Mouse (Mus musculus): ENCODE results near the gene P4ha2.
A peak's percentile ranks its signal among the peaks of the same experiment; 100 is the strongest.

Gene P4ha2

DNA sequence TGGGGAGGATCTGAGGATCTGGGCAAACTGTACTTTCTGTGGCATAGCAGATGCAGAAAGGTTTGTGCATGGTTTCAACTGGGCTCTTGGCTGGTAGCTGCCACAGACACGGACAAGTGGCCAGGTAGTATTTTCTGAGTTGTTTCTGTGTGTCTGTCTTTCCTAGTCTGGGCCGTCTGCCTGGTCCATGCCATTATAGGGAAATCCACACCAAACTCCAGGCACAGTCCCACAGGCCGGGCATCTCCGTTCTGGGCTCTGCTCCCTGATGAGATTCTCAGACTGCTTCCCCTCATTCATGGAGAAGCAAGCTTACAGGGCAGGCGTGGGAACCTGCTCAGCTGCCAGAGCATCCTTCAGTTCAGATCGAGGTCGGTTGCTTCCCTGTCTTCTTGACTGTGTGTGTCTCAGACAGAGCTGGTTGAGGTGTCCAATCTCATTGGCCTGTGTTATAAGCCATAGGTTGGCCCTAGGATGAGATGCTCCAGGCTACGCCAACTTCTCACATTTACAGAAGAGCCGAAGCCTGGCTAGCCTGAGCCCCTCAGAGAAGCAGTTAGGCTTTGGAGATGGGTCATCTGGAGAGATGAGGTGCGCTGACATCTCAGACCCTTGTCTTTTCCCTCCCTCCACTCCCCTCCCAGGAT, at the start of gene P4ha2:
Gene P4ha2, plus strand, starts transcription at position 51 of the 647 bp plus-strand sequence.
- peak in 1 of 2 experiments; percentile 26 for DNase-seq (ENCODE audit: low spot score in 2 of 2)

DNA sequence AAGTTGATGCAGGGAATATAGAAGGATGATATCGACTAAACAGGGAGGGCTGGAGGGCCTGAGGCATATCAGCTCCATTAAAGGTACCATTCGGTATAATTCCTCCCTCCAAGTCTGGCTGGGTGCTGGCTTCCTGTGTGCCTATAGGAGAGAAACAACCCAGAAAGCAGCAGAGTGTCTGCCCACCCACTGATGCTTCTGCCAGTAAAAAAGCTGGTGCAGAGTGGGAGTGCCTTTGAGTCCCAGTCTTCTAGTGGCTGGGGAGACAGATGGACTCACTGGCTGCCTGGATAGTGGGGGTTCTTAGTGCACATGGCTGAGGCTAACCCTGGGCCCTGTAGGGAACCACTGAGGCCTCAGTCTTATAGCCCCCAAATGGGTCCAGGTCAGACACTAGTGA, 49.7 kb upstream of the P4ha2 start:
- DNase-seq (ENCODE audit: low spot score in 2 of 2): peak in 1 of 2 experiments; percentile 45

DNA sequence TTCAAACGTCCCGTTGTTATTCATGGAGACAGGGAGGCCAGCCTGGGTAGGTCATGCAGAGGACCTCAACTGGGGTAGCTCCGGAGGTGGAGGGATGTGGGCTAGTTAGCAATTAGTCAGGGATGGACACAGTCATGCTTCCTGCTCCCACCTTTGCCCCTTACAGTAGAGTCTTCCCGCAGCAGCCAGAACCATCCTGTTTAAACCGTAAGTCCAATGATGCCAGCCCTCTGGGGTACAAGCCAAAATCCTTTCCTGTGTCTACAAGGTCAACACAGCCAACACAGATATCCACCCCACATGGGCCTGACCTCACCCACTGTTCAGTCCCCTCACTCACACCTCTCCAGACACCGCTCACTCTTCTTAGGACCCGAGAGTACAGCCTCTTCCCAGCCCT, 48.7 kb upstream of the P4ha2 start:
- DNase-seq (ENCODE audit: low spot score in 2 of 2): no peak

DNA sequence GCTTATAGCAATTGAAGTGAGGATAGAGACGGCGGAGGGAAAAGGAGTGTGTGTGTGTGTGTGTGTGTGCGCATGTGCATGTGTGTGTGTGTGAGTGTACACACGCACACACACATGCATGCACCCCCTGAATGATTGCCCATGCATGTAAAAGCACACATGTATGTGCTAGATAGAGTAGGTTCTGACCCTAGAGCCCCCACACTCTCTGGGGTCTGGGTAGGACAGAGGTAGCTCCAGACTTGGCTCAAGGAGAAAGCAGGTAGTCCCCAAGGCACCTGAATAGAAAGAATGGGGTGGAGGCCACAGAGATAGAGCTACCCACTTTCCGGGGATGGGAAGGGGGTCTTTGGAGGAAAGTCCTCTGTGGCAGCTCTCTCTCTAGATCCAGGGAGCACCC, 47.8 kb upstream of the P4ha2 start:
- no peak for DNase-seq (ENCODE audit: low spot score in 2 of 2)

DNA sequence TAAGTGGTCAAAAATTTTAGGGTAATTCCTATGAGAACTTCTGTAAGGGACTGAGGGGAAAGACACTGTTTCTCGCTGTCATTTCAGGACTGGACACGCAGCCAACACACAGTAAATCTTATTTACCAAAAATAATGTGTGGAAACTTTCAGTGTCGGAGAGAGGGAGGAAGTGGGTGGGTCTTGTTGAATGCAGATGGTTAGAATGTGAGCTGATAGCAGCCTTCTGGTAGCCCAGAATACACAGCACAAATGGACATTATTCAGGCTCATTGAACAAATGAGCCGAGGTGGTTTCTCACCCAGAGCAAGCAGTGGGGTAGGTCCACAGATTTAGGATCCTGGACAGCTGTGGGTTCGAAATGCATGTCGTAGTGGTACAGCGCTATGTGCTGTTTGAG, 46.8 kb upstream of the P4ha2 start:
- no peak for DNase-seq (ENCODE audit: low spot score in 2 of 2)

DNA sequence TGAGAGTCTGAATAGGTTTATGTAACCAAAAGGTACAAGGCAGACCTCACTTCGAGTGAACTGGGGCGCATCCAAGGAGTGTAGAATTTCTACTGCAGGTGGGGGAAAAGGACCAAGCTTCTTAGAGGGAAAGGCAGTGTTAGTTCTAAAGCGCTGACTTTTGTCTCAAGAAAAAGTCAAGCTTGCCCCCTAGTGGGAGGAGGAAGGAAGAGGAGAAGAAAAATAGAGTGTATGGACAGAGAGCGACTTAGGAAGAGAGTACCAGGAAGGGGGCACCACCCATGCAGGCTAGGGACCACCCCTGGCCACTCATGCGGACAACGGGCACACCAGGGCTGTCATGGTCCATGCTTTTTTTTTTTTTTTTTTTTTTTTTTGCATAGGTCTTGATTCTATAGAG, 45.6 kb upstream of the P4ha2 start:
- DNase-seq (ENCODE audit: low spot score in 2 of 2): peak in 1 of 2 experiments; percentile 70

DNA sequence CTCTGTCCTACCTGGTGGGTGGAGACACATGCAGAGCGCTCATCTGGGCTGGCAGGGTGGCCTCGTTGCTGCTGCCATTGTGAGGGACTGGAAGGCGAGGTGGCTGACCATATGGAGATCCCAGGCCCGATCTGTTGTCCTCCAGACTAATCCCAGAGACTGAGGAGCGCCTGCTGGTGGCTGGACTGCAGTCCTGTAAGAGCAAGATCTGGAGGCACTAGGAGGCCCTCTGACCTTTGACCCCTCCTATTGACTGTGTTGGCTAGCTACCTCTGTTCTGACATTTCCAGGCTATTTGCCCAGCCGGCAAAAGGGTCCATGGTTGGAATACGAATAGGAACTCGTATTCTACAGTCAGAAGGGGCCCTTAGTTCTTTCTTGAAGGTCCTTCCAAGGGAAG, 43.8 kb upstream of the P4ha2 start:
- no peak for DNase-seq (ENCODE audit: low spot score in 2 of 2)

DNA sequence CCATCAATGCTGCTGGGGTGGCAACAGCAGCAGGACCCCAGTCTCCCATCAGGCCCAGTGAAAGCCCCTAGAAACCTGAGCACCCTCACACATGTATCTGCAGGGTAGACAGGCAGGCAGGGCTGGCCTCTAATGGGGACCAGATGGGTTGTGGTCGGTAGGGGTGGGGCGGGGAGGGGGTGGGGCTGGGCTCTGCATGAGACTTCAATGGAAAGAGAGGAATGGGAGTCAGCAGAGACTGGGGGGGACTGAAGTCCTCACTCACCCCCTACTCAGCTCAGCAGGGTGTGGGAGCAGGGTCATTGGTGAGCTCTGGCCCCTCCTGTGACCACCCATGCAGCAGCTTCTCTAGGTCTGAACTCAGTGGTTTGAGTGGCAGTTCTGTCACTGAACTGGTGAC, 42.5 kb upstream of the P4ha2 start:
- no peak for DNase-seq (ENCODE audit: low spot score in 2 of 2)

DNA sequence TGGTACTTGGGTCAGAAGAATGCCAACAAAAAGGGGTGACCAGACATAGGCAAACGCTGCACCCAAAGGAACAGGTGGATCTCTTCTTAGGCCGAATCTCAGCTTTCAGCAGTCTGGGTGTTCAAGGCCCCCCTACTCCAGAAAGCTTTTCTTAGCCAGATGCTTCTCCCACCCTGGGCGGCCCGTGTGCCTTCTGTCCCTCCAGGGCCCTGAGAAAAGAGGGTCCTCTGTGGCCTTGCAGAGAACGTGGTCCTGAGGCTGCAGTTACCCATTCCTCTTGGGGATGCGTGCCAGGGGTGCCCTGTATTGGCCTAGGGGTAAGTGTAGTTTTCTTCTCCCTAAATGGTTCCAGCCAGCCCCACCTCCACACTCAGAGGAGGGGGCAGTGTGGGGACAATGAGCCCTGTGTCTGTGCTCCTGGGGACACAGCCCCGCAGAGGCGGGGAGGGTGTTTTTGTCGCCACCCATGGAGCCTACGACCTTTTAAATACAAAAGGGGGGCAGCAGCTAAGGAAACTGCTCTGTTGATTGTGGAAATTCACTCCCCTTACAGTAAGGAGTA, 41.8 kb upstream of the P4ha2 start:
- no peak for DNase-seq (ENCODE audit: low spot score in 2 of 2)

DNA sequence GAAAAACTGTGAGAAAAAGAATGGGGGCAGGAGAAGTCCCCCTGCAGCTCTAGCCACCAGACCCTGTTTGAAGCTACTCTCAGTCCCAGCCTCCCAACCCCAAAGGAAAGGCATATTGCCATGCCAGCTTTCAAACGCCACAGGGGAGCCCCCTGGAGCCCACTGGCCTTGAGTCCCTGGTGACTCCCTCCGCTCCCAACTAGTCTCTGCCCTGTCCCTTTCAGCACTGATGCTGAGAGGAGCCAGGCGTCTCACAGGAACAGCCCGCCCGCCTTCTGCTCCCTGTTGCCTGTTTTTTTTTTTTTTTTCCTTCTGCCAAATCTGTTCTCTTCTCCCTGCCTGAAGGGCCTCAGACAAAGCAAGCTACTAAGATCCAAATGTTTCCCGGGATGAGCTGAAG, 41.3 kb upstream of the P4ha2 start:
- DNase-seq (ENCODE audit: low spot score in 2 of 2): peak in 1 of 2 experiments; percentile 39

DNA sequence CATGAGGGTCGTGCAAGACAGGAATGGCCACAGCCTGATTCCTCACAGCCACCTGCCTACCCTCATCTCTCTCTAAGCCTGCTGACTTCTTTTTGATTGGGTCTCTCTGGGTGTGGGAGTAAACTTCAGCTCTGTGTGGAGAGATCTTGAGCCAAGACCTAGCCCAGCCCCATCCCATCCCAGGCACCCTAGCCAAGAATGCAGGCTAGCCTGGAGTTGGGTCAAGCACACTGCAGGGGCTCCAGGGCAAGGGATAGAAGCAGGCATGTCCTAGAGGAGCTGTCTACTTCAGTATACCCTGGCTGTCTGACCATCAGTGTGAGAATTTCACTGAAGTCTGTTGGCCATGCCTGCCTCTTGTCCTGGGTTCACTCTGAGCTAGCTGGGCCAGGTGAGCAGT, 40.4 kb upstream of the P4ha2 start:
- no peak for DNase-seq (ENCODE audit: low spot score in 2 of 2)

DNA sequence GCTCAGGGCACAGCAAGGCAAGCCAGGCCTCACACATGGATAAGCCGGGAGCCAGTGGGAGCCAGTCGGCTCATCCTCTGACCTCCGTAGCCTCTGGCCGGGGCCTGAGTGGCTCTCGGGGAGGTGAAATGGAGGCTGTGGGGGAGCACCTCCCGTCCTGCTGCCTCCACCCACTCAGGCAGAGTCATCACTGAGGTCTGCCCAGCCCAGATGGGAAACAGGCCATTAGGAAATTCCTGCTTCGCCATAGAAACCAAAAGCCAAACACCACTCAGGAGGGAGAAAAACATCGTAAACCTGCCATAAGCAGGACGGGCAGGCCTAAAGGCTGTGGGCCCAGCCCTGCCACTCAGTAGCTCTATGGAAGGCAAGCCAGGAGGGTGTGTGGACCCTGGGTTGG, 39.6 kb upstream of the P4ha2 start:
- DNase-seq (ENCODE audit: low spot score in 2 of 2): no peak

DNA sequence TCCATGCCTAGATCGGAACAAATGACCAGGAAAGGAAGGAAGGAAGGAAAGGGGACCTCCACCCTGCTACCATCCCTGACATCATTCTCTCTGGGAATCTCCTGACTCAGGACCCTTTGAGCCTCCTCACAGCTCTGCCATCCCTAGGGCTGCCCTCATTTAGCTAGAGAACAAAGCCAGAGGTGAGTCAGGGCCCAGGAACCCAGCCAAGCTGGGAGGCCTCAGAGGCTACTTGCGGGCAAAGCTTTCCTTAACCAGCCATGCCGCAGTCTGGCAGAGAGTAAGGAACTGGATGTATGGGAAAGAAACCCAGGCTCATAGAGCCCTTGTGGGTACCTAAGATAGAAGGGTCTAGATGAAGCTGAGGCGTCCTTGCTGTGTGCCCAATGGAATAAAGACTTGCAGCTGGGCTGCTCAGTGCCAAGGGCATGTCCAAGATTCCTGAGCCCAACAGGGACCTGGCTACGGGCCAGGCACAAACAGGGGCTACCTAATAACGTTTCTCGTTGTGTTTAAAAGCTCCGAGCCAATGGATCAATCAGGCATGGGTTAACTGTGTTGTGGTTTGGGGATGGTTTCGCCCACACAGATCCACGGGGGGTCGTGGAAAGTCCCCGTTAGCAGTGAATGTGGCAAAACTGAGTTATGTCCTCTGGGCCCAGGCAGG, 37.7 kb upstream of the P4ha2 start:
- no peak for DNase-seq (ENCODE audit: low spot score in 2 of 2)

DNA sequence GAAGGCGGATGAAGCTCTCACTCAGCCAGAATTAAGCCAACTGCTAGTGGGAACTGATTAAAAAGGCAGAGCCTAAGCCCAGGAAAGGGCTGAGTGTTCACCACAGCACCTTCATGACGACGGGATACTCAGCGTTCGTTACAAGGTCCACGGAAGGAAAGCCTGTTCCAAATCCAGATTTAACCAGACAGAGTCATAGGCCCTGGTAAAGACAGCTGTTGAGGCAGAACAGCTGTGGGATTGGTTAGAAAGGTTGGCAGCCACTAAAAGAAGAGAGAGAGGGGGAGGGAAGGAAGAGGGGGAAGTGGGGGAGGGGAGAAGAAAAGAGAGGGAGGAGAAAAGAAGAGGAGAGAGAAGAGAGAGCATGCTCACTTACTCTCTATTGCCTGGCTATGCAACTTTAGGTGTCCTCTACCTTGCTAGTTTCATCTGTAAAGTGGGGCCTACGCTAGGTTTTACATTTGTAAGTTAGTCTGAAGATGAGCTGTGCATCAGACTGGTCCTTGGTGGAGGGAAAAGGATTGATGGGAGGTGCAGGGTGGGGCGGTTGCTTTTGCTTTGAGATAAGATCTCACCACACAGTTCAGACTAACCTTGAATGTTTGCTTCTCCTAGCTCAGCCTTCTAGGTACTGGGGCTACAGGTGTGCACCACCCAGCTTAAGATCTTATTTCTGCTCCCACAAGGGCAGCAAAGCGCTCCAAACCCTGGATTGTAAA, 37.0 kb upstream of the P4ha2 start:
- no peak for DNase-seq (ENCODE audit: low spot score in 2 of 2)

DNA sequence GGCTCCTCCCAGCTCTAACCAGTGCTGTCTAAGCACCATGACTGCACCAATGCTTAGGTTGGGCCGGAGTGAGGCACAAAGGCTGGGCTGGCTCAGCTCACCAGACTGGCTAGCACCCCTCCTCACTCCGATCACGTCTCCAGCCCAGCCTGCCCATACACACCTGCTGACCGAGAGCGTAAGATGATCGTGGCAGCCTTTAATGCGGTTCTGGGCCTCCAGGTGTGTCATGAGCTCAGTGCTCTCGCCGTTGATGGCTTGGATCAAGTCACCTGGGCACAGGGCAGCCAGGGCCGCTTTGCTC, 36.5 kb upstream of the P4ha2 start:
- DNase-seq (ENCODE audit: low spot score in 2 of 2): no peak

DNA sequence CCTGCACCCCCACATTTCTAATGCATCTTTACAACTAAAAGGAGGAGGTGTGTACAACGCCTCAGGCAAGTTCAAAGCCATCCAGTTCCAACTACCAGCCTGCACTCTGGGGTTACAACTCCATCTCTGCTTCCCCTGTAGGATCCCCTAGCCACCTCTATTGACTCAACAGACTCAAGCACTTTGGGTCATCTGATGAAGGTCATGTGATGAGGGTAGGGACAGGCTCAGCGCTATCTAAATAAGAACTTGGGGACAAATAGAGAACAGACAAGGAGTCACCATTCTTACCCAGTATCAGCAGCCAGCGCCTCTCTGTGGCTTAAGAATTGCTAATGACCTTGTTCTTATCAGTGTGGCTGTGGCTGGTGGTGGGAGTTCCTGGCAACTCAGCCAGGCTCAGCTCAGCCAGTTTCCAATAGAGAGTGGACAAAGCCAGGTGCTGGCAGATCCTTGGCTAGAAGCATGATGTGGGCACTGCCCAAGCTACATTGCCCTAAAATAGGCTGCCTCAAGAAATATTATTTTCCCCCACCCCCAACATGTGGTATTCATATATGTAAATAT, 35.4 kb upstream of the P4ha2 start:
- no peak for DNase-seq (ENCODE audit: low spot score in 2 of 2)

DNA sequence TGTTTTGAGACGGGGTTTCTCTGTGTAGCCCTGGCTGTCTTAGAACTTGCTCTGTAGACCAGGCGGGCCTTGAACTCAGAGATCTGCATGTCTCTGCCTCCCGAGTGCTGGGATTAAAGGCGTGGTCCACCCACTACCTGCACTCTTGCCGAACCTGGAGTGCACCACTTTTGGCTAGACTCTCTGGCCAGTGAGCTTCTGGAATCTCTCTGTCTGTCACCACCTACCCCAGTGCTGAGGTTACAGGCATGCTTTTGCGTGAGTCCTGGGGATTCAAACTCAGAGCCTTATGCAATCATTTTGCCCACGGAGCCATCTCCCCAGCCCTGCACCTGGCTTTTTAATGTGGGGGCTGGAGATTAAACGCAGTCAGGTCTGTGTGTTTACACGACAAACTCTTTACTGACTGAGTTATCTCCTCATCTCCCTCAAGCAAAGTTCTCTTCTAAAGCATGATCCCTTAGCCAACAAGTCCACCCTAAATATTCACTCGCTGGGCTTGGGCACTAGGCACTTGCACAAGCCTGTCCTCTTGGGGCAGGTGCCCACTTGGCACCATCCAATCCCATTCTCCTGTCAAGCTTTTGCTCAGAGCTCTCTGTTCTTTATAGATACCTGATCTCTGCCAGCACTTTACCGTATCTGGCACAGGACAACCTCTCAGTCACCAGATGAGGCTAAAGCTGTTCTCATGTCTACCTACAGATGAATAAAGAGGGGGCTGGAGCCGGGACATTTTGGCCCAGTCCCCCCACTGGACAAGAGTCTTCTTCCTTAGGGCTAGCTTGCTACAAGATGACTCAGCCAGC, 34.6 kb upstream of the P4ha2 start:
- no peak for DNase-seq (ENCODE audit: low spot score in 2 of 2)

DNA sequence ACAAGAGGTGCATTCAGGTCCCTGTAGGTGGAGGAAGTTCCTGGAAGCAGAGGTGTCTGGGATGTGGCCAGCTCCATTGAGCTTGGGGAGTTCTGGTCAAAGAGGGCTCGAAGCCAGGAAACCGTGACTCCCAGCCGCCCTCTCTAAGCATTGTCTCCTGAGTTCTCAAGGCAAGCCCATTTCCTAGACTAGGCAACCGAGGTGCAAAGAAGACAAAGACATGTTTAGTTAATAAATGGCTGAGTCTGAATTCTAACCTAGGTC, 34.0 kb upstream of the P4ha2 start:
- DNase-seq (ENCODE audit: low spot score in 2 of 2): no peak

DNA sequence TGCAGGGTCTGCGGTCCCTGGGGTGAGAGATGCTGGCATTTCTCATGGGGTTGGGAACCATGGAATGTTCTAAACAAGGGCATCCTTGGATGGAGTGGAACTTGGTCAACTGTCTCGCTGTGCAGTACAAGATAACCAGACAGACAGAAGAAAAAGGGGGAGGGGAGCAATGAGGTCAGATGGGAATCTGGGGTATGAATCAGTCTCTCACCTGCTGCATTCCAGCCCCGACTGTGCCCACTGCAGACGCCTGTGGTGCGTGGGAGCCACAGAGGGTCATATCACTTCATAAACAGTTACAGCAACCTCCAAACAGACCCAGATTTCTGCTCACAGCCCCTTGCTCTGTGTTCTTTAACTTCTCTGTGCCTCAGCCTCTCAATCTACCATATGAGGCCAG, 33.5 kb upstream of the P4ha2 start:
- DNase-seq (ENCODE audit: low spot score in 2 of 2): no peak

DNA sequence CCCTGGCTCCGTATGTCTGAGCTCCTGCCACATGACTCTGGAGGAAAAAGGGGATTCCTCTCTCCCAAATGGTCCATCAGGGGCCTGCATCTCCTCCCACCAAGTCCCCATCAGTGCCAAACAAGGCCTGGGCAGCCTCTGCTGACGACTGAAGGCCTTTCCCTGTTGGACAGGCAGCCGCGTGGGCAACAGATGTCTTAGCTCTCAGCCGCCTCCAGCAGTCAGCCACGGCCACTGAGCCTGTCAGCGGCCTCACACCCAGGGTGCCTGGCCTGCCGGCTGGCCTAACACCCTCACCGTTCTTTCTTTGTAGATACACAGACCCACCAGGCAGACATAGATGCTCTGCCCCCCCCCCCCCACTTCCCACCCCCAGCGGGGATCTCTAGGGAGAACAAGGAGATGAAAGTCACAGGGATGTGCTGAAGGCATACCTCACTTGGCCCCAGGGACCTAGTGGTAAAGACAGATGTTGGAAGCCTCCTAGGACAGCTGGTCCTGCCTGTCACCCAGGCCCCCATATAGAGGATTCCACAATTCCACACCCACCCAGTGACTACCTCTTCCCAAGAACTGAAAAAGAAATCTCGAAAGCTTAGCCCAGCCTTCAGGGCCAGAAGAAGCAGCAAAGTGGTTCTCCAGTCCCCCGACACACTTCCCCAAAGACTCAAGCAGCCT, 32.4 kb upstream of the P4ha2 start:
- no peak for DNase-seq (ENCODE audit: low spot score in 2 of 2)

DNA sequence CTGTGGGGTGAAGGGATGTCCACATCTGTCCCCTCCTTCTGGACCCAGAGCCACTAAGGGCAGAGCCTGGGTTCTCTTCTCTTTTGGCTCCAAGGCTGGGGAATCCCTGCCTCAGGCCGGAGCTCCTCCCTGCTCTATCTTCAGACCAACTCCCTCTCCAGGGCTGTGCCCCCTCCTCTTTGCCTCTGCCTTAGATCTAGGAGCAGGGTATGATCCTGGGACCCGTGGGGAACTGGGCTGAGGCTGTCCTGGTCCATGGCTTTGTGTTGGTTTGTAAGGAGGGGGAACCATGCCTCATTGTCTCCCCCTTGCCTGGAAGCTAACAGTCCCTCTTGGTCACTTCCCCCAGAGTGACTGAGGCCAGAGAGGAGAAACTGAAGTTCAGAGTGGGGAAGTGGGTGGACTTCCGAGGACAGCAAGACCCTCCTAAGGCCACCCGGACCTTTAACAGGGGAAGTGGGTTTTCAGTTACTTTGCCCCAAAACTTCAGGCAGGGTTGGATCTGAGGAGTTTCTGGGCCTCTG, 31.8 kb upstream of the P4ha2 start:
- no peak for DNase-seq (ENCODE audit: low spot score in 2 of 2)
